Mouse (Mus musculus): ENCODE results near the gene Hint2. TPM values are rescaled to one million over a fixed set of nuclear protein-coding genes. Genes with fewer than 3 reads are reported as not detected.

The Hint2 gene
- polyA plus RNA-seq, 1 experiment from 2014 or later = 263 TPM

- no peak overlapping the region for H3K27ac ChIP-seq
- H3K4me2 ChIP-seq (ENCODE audit: low read length) = no peak overlapping the region
- H3K36me3 ChIP-seq (ENCODE audit: insufficient read depth, low read length) = no peaks in the 10 kb centered on the region
- WGBS = 61% methylated on average over 9 of the region's 9 CpGs
- DNase-seq (ENCODE audit: low spot score) = no peak
- no peak overlapping the region for H3K4me3 ChIP-seq (replicated peaks; ENCODE audit: low read depth, low read length)
- no peaks in the 10 kb centered on the region for H3K27me3 ChIP-seq (ENCODE audit: insufficient read depth, low read length)
- TF ChIP-seq CTCF (IDR thresholded peaks at IDR 0.05; ENCODE audit: low read depth) = no peak
- no peaks in the 10 kb centered on the region for H3K4me1 ChIP-seq (replicated peaks; ENCODE audit: insufficient read depth, low read length)
- H3K9ac ChIP-seq (ENCODE audit: low read depth, low read length) = no peak overlapping the region
- H3K9me3 ChIP-seq (replicated peaks; ENCODE audit: low read length) = no peaks in the 10 kb centered on the region
- ATAC-seq (replicated peaks; ENCODE audit: low FRiP score, low read depth) = no peak
Measured at GRCm38 (mm10) chr4:43604751-43605685, 51.2 kb downstream of the Hint2 start.

Small RNA genes lying within 50 kb of the gene (microRNA-seq; reads per million reads assigned to microRNA genes)
- gene Gm25262 = not detected

Other genes starting within 250 kb of the Hint2 start
- gene Fam166b, start 227.3 kb downstream of the Hint2 start, polyA plus RNA-seq (2015; fragmentation: Nextera tagmentation; extraction: Ambion mirVana) = 0.33 and 0.59 TPM in 2 replicates
- gene Tesk1, start 214.5 kb downstream of the Hint2 start, polyA plus RNA-seq (2015; fragmentation: Nextera tagmentation; extraction: Ambion mirVana) = 7.8 and 9.1 TPM in 2 replicates
- gene Cd72, start 201.8 kb downstream of the Hint2 start, polyA plus RNA-seq (2015; fragmentation: Nextera tagmentation; extraction: Ambion mirVana) = 2.9 and 5.0 TPM in 2 replicates
- not detected in 2 replicates for gene Sit1, start 172.7 kb downstream of the Hint2 start, polyA plus RNA-seq (2015; fragmentation: Nextera tagmentation; extraction: Ambion mirVana)
- gene Ccdc107, start 163.6 kb downstream of the Hint2 start, polyA plus RNA-seq (2015; fragmentation: Nextera tagmentation; extraction: Ambion mirVana) = 104 and 107 TPM in 2 replicates
- 15.2 and 15.4 TPM in 2 replicates for gene Arhgef39, start 156.8 kb downstream of the Hint2 start, polyA plus RNA-seq (2015; fragmentation: Nextera tagmentation; extraction: Ambion mirVana)
- 0.48 and 1.3 TPM in 2 replicates for gene Car9, start 149.5 kb downstream of the Hint2 start, polyA plus RNA-seq (2015; fragmentation: Nextera tagmentation; extraction: Ambion mirVana)
- gene Tpm2, start 132.7 kb downstream of the Hint2 start, polyA plus RNA-seq (2015; fragmentation: Nextera tagmentation; extraction: Ambion mirVana) = 164 and 176 TPM in 2 replicates
- gene Creb3, start 94.1 kb downstream of the Hint2 start, polyA plus RNA-seq (2015; fragmentation: Nextera tagmentation; extraction: Ambion mirVana) = 74.1 and 76.5 TPM in 2 replicates
- gene Tln1, start 93.8 kb downstream of the Hint2 start, polyA plus RNA-seq (2015; fragmentation: Nextera tagmentation; extraction: Ambion mirVana) = 64.9 and 65.8 TPM in 2 replicates
- gene Rgp1, start 77.8 kb downstream of the Hint2 start, polyA plus RNA-seq (2015; fragmentation: Nextera tagmentation; extraction: Ambion mirVana) = 15.9 and 17.8 TPM in 2 replicates
- gene Gba2, start 77.6 kb downstream of the Hint2 start, polyA plus RNA-seq (2015; fragmentation: Nextera tagmentation; extraction: Ambion mirVana) = 14.2 and 15.9 TPM in 2 replicates
- gene Msmp, start 72.0 kb downstream of the Hint2 start, polyA plus RNA-seq (2015; fragmentation: Nextera tagmentation; extraction: Ambion mirVana) = 2.0 and 2.5 TPM in 2 replicates
- gene Npr2, start 24.5 kb downstream of the Hint2 start, polyA plus RNA-seq (2015; fragmentation: Nextera tagmentation; extraction: Ambion mirVana) = 7.2 and 8.6 TPM in 2 replicates
- 0.79 and 0.96 TPM in 2 replicates for gene Spag8, start 2.9 kb downstream of the Hint2 start, polyA plus RNA-seq (2015; fragmentation: Nextera tagmentation; extraction: Ambion mirVana)
- 2.0 and 2.2 TPM in 2 replicates for gene Tmem8b, start 12.5 kb upstream of the Hint2 start, polyA plus RNA-seq (2015; fragmentation: Nextera tagmentation; extraction: Ambion mirVana)
- gene Fam221b, start 12.7 kb upstream of the Hint2 start, polyA plus RNA-seq (2015; fragmentation: Nextera tagmentation; extraction: Ambion mirVana) = 2.9 and 3.8 TPM in 2 replicates
- gene Olfr70, start 44.3 kb upstream of the Hint2 start, polyA plus RNA-seq (2015; fragmentation: Nextera tagmentation; extraction: Ambion mirVana) = not detected in 2 replicates
- not detected in 2 replicates for gene Olfr71, start 53.8 kb upstream of the Hint2 start, polyA plus RNA-seq (2015; fragmentation: Nextera tagmentation; extraction: Ambion mirVana)
- 2.7 and 3.2 TPM in 2 replicates for gene Hrct1, start 70.7 kb upstream of the Hint2 start, polyA plus RNA-seq (2015; fragmentation: Nextera tagmentation; extraction: Ambion mirVana)
- 0.40 and 0.43 TPM in 2 replicates for gene Spaar, start 73.6 kb upstream of the Hint2 start, polyA plus RNA-seq (2015; fragmentation: Nextera tagmentation; extraction: Ambion mirVana)
- not detected in 2 replicates for gene Olfr159, start 114.5 kb upstream of the Hint2 start, polyA plus RNA-seq (2015; fragmentation: Nextera tagmentation; extraction: Ambion mirVana)
- gene Olfr156, start 167.4 kb upstream of the Hint2 start, polyA plus RNA-seq (2015; fragmentation: Nextera tagmentation; extraction: Ambion mirVana) = not detected in 2 replicates
- gene Olfr157, start 183.7 kb upstream of the Hint2 start, polyA plus RNA-seq (2015; fragmentation: Nextera tagmentation; extraction: Ambion mirVana) = 0.01 TPM in 1 of 2 replicates, not detected in the other
- gene Olfr155, start 195.1 kb upstream of the Hint2 start, polyA plus RNA-seq (2015; fragmentation: Nextera tagmentation; extraction: Ambion mirVana) = not detected in 2 replicates
- gene Reck, start 219.1 kb upstream of the Hint2 start, polyA plus RNA-seq (2015; fragmentation: Nextera tagmentation; extraction: Ambion mirVana) = 20.2 and 20.5 TPM in 2 replicates